Mouse (Mus musculus): ENCODE data around the gene Gramd4.
"Not testable (repeated sequence)": the region's sequence is repeated elsewhere in the genome, so short reads cannot be mapped to it uniquely, and the experiment has no call there.

Gene Gramd4

DNA sequence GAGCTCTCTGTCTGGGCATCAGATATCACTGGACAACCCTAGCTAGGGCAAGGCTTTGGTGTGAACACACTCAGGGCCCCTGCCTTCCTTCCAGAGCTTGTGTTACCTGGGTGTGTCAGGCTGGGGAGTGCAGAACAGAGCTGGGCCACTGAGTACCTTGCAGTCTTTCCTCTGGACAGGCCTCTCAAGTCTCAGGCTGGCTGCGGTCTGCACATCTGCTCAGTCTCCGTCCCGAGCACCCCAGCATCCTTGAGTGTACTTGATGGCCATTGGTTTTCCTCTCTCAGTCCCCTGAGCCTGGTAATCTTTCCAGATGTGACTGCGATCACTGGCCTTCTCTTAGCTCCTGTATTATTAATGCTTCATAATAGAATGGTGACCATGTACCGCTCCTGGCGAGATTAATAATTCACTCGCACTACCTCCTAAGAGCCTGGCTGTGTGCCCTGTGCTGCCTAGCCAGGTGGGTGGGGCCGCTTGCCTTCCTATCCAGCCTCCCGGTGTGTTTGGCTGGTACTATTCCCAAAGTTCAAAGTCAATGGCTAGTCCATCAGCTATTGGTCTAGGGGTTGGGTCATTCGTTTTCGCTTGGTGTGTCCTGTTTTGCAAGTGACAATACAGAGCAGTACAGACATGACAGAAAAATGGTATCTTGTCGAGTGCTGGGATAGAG, 34.6 kb downstream of the Gramd4 start:
- DNase-seq = no peak

DNA sequence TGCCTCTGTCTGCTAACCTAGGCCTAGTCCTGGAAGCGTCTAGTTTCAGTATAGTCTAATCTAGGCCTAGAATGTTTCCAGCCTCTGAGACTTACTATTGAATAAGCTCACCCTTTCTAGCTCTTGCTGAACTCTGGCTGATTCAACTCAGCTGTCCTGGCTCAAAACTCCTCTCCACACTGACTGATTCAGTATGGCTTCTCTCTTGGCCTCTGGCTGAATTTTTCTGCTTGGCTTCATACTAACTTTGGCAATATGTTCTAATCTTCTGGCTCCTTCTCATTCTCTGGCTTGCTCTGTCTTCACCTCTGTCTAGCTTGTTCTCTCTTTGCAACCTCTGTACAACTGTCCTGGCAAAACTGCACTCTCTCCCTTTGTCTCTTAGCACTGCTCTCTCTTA, 35.7 kb downstream of the Gramd4 start:
- DNase-seq = no peak

DNA sequence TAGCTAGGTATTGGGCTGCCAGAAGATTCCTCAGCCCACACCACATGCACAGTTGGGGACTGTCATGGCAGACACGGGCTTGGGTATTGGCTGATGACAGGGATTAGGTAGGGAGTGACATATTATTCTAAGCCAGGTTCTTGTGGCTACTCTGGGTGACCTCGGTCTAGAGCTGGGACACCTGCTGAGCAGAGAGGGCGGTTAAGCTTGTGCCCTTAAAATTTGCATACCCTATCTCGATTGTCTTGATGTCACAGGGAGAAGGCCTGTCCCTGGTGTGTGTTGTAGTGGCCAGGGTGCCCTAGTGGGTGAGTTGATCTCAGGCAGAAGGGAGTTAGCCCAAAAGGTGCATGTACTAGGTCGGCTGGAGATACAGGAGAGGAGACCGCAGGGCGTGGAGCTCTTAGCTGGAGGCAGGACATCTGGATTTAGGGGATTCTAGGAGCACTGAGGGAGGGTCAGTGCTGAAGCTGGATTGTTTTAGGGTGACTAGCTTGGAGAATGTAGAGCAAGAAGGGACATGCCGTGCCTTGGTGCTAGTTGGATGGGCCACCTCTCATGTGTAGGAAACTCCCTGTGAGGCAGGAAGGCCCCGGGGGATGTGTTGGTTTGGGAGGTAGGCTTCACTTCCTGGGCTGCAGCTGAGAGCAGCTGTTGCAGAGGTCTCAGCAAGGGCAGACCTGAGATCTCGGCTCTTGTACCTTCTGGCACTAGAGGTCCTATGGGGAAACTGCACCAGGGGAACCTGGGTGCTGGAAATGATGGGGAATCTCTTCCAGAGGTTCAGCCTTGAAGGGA, 37.0 kb downstream of the Gramd4 start:
- no peak for DNase-seq

DNA sequence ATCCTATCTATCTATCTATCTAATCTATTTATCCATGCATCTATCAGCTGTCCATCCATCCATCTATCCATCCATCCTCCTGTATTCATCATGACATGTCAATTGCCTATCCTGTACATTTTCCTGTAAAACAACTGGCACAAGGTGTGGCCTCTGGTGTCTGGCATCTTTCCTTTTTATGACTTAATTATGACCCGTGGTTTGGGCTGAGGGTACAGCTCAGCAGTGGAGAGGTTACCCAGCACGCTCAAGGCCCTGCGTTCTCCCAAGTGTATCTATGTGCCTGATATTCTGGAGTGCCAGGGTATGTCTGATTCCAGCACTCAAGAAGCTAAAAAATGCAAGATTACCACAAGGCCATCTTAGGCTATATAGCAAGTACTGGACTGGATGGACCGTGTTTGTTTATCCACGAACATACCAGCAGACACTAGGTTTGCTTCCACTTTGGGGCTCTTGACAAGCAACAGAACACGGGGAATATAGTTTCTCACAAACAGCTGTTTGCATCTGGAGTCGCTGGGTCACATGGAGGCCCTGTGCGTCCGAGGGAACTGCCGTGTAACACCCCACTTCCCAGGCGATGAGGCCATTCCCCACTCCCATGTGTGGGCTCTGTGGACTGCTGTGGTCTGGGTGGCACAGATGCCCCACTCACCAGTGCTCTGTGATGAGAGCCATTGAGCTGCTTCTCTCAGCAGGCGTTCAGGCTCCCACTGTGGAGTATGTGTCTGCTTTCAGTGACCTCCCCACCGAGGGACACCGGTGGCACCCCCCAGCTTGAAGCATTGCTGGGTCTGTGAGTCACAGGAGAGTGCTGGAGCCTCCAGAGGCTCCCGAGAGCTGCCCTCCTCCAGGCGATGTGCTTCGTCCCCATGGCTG, 38.5 kb downstream of the Gramd4 start:
- DNase-seq = no peak

DNA sequence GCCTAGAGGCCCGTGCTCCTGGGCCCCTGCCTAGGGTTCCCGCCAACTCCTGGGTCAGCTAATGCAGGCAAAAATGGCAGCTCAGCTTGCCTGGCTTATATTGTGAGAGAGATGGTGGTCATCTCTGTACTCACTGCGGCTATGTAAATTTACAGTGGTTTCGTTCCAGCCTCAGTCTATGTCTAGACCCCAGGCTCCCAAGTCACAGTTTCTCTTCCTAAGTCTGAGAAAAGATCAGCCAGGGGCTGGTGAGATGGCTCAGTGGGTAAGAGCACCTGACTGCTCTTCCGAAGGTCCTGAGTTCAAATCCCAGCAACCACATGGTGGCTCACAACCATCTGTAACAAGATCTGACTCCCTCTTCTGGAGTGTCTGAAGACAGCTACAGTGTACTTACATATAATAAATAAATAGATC, 39.1 kb downstream of the Gramd4 start:
- DNase-seq = not testable (repeated sequence)

DNA sequence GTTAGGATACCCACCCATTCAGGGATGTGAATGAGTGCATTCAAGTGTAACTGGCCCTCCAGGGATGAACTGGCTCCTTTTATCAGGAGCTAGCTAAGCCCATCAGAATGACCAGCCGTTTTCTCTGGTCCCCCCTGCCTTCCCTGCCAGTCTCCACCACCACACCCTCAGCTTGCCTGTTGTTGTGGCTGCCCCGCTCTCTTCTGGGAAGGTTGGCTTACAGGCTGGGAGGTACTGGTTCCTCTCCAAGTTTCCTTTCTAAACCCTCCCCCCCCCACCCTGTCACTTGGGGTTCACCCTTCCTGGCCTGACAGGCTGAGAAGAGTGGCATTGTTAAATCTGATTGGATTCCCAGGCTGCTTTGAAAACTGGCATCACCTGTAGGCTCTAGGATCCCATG, 40.4 kb downstream of the Gramd4 start:
- no peak for DNase-seq

DNA sequence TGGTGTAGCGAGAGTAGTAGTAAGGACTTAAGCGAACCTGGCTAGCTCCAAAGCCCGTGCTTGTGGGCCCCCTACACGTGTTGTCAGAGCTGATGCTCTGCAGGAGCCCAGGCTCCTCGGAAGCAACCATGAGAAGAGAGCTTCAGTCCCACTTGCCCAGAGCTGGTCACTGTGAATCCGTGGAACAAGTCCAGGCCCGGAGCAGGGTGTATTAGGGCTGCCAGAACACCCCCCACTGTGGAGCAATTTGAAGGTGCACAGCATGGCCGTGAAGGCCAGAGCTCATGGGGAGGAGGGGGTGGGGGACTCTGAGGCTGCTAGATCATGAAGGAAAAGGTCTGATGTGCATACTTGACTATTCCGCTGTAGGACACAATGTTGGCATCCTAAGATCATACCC, 44.1 kb downstream of the Gramd4 start:
- DNase-seq = no peak

DNA sequence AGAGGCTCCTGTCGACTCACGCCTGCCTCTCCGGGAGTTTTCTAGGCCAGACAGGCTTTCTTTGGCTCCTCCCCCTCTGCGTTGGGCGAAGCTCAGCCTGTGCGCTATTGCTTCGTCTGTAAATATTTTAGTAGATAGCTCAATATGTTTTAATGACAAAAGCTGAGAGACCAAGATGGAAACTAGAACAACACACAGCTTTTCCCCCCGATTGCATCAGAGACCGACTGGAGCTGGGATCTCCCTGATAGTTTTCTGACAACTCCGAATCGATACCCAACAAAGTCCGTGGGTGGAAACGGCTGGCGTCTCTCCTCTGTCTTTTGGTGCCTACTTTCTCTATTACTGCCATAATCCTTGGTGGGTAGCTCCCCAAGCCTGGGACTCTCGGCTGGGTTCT, 44.8 kb downstream of the Gramd4 start:
- no peak for DNase-seq

DNA sequence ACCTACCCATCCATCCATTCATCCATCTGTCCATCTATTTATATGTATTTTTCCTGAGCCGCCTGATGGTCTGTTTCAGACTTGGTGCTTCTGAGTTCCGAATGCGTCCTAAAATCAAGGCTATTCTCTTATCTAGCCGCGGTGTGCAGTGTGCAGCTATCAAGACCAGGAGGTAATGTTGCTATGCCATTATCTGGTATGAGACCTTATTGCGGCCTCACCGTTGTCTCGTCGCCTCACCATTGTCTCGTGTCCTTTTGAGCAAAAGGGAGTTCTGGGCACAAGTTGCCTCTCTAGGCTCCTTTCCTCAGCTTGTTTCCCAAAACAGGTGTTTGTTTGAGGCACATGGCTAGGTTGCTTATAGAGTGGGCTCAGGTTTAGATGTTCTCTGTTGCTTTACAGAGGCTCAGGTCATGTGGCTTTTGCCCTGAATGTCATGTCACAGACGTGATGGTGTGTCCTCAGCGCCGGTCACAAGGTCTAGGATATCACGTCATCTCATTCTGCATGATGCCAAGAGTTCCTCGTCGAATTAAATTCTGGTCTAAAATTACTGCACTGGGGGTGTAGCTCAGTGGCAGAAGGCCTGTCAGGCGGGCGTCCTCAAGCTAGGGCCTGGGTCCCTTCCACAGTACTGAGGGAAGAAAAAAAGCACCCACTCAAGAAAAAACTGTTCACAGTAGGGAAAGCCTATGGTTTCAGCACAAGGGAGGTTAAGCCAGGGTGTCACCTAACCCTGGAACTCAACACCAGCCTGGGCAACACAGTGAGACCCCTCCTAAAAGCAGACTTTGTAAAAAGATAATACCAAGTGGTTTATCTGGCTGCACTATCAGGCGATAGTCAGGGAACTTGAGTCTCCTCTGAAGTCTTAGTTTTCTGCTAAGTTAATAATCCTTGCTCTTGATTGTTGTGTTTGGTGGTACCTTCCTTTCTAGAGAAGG, 47.2 kb downstream of the Gramd4 start:
- no peak for DNase-seq

DNA sequence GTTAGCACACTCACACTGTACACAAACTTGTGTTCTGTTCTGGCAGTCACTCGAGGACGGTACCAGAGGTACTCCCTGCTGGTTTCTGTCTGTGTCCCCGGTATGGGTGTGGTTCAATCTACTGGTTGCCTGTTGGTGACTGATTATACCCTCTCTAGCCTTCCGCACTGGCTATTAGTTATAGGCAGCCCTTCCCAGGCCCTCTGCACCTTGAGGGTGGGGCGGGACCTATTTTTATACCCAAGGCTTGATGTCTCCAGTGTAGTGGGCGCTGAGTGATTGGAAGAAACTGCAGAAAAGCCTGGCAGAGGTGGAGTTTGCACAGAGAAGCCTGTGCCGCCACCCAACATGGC, 47.8 kb downstream of the Gramd4 start:
- no peak for DNase-seq

DNA sequence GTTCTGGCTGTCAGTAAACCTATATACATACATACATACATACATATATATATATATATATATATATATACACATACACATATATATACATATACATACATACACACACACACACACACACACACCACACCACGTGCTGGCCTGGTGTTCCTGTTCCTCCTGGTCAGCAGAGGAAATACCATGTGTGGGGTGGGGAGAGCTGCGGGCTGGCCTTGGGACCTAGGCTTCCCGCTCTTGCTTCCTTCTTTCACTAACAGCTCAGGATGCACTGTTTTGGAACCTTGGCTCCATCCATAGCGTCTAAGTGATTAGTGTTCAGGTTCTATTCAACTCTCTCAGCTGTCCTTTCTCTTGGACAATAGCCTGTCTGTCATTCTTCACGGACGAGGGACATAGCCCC, 48.3 kb downstream of the Gramd4 start:
- no peak for DNase-seq

DNA sequence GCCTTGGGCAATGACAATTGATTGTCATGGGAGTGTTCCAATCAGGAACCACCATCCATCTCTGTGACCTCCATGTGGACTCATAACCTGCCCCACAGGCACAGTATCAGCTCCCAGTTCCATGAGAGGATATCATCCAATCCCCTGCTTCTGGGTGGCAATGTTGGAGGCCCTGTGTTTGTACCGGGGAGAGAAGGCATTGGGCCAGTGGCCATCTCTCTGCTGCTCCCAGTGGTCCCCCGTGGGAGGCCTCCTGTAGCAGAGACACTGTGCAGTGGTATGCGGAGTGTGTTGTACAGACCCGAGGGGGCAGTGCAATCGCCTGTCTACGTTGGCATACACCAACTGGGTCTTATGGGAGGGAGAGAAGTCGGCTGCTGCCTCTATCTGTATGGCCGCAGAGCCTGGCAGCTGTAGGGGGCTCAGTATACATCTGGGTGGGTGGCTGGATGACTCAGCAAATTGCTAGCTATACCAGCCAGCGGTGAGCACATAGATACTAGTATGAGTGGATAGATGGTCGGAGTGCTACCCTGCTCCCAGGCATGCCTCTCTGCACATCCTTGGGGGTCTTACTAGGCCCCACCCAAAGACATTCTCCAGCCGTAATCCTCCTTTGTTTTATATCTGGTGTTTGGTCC, 50.5 kb downstream of the Gramd4 start:
- DNase-seq = no peak

DNA sequence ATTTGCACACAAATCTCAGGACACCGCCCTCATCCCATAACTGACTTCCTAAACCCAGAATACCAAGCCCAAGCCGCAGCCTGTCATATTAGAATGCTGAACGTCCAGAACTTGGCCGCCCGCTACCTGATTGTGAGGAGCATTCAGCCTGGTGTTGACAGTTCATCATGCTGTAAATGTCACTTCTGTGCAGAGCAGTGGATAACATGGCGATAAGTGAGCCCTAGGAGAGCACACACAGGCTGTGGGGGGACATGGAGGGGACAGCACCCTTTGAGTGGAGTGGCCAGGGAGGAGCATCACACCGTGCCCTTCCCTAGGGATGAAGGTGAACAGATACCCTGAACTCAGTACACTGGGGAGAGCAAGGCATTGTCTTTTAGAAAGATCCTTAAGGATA, 51.8 kb downstream of the Gramd4 start:
- DNase-seq = no peak

DNA sequence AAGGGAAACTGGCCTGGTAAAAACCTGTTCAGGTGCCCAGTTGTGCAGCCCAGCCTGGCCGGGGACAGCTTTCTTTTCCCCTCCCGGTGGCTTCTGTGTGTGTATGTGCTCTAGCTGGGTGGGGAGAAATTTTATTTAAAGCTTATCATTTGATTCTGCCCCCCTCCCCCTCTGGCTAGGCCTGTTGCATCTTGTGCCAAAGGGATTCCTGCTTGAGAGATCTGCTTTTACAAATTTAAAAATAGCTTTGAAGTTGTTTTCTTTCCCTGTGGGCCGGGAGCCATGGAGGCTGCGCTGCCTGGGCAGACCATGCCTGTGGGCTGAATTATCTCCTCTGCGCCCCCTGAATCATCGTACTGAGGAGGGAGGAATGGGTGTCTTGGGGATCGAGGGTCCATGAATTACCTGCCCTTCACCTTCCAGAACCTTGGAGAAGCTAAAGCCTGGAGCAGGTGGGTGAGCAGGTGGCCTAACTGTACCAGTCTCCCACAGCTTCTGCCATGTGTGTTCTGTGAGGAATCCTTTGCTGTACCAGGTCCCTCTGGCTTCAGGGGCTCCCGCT, 52.2 kb downstream of the Gramd4 start:
- peak; percentile 61 for DNase-seq

DNA sequence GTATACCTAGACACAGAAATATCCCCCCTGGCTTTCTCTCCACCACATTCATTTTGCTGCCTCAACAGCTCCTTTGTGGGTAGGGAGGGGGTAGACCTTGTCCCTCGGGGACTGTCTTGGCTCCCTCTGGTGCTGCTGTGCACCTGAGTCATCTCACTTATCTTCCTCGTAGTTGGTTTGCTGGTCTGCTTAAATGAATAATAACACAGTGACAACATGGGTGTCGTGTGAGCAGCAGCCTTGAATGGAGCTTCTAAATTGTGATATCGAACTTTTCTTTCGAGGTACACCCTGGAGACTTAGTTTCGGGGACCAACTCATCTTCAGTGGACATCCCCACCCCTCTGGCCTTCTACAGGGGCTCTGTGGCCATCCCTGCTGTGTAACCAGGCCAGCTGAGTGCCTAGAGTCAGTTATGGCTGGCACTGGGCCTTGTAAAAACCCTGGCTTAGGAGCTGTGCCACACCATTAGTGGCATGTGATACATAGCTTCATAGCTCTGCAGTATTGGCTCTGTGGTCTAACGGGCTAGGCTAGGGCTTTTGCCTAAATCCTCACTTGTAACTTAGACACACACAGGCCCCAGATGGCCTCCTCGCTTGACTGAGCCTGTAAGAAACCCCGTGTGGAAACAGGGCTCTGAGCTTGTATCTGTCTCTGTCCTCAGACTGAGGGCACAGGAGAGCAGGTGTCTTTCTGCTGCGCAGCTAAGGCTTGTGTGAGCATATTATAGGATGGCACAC, 53.0 kb downstream of the Gramd4 start:
- DNase-seq = peak; percentile 74

DNA sequence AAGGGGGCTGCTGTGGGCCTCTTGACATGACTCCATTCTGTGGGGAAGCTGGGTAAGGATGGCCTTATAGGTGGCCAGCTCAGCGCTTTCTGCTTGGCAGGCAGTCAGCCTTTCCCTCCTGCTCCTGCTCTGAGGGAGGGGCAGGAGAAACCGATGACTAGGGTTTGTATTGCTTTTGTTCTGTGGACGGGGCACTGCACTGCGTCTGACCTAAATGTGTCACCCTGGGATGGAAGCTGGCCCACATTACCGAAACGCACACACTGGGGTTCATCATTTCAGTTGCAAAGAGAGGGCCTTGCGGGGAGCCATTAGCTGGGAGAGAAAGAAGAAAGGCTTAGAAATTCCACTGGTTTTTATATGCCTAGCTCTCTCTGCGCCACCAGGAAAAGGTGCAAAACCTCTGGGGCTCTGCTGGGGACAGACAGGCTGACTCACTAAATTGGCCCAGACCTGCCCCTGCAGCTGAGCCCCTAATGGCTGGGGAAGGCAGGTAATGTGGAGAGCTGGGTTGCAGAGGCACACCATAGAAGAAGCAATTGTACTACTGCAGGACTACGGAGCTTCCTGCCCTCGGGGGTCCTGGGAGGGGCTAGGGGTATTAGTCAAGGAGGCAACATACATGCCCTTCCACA, 55.3 kb downstream of the Gramd4 start:
- DNase-seq = peak; percentile 55

DNA sequence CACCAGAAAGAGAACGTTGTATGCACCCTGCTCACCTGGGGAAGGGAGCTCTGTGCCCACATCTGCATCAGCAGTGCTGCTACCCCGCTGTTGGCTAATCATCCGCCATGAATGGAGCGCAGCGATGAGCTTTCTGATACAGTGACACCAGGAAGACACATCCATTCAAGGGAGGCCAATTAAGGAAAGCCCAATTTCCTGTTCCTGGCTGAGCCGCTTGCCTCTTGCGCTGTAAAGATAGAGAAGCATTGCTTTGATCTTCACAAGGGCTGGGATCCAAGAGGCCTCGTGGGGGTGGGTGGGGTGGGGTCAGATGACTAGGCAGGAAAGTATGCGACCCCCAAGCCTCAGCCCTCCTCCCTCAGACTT, 55.8 kb downstream of the Gramd4 start:
- no peak for DNase-seq

DNA sequence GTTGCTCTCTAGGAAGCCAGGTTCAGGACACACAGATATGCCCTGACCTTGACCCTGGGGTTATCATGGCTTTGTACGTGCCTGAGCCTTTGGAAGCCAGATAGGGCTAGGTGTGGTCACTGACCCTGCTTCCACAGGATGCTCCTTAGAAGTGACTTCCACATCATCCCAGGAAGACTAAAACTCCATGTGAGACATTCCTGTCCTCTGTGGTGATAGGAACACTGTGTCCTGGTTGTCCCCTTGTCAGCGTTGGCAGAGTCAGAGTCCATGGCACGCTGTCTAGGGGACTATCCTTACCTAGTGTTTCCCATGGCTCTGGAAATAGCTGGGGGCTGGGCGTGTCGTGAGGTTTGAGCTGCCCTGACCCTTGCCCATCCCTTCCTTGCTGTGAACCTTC, 58.9 kb downstream of the Gramd4 start:
- no peak for DNase-seq

DNA sequence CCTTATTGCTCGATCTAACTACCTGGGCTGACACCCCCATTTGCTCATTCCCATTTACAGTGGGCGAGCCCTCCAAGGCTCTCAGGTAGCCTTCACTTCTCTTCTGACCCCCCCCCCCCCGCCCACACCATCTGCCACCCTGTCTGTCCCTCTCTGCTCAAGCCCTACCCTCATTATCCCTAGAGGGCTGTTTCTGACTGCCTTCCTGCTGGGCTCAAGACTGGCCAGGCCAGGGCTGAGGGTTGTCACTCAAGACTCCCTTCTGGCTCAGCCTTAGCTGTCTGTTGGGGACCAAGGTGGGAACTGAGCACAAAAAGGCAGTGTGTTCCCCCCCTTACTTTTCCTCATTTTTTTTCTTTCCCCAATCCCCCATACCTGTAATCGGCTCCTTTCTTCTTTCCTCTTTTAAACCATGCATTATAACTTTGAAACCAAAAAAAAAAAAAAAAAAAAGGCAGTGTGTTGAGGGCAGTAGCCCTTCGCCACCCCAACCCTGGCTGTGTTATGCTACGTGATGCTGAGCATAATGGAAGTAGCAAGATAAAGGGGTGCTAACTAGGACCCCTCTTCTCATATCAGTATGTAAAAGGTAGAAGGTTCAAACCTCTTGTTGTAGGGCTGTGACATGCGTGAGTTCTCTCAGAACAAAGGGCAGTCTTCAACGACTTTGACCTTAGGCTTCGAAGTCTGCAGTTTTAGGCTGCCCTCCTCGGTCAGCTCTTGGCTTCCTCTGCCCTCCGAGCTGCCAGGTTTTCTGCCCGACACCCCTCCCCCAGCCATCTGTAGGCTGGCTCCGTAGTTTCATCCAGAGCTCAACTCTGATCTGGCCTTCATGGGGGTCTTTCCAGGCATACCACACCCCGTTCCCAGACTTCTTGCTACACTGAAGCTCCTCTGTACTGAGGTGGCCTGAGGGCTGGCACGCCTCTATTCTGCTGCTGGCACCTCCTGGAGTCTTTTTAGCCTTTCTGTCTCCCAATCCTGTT, 59.9 kb downstream of the Gramd4 start:
- DNase-seq = peak; percentile 53
